Mouse (Mus musculus): ENCODE measurements at regions not wholly inside any gene's neighbourhood (a gene's known extent, or its start where the extent isn't known, plus 50 kb on each side); places are given as distances from the start of the nearest gene placed in this dataset.
"Not testable (repeated sequence)": the region's sequence is repeated elsewhere in the genome, so short reads cannot be mapped to it uniquely, and the experiment has no call there.

DNA sequence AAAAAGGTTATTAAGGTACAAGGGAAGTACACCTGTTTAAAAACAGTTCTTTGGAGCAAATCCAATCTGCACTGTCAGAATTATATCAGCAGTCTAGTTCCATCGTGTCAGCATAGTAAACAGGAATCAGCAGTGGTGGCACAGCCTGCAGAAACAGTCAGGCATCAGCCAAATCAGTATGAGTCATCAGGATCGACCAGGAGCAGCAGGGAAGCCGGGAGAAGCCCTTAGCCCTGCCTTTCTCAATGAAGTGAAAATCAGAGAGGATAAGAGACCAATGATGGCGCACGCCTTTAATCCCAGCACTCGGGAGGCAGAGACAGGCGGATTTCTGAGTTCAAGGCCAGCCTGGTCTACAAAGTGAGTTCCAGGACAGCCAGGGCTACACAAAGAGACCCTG lies 118.3 kb upstream of the Gnai1 start:
- H3K4me2 ChIP-seq (ENCODE audit: low read depth) = no peak overlapping the region
- TF ChIP-seq EP300 (IDR thresholded peaks at IDR 0.05; ENCODE audit: low read depth) (no peak), CTCF (IDR thresholded peaks at IDR 0.05; ENCODE audit: low read depth) (no peak)
- H3K9me3 ChIP-seq (ENCODE audit: control insufficient read depth, low read length) = no peaks in the 10 kb centered on the region
- H3K9ac ChIP-seq (replicated peaks) = no peak overlapping the region
- H3K27me3 ChIP-seq (ENCODE audit: control insufficient read depth, insufficient read depth, low read length) = no peaks in the 10 kb centered on the region
- DNase-seq (ENCODE audit: low read depth in 3 of 3, low spot score in 3 of 3) (no peak), ATAC-seq (ENCODE audit: insufficient read depth) (no peak)
- 58% methylated on average over 7 of the region's 7 CpGs for whole genome bisulfite sequencing (ENCODE audit: insufficient replicate concordance)
- H3K4me3 ChIP-seq (ENCODE audit: insufficient read depth in 1 of 2, low read depth in 2 of 2, low read length in 2 of 2) = no peak overlapping the region
- no peaks in the 10 kb centered on the region for H3K4me1 ChIP-seq (replicated peaks; ENCODE audit: control insufficient read depth in 2 of 2, insufficient read depth in 2 of 2, low read length in 1 of 2)
- H3K27ac ChIP-seq = no peak overlapping the region
- H3K36me3 ChIP-seq (replicated peaks; ENCODE audit: control insufficient read depth, insufficient read depth, low read depth) = no peaks in the 10 kb centered on the region

DNA sequence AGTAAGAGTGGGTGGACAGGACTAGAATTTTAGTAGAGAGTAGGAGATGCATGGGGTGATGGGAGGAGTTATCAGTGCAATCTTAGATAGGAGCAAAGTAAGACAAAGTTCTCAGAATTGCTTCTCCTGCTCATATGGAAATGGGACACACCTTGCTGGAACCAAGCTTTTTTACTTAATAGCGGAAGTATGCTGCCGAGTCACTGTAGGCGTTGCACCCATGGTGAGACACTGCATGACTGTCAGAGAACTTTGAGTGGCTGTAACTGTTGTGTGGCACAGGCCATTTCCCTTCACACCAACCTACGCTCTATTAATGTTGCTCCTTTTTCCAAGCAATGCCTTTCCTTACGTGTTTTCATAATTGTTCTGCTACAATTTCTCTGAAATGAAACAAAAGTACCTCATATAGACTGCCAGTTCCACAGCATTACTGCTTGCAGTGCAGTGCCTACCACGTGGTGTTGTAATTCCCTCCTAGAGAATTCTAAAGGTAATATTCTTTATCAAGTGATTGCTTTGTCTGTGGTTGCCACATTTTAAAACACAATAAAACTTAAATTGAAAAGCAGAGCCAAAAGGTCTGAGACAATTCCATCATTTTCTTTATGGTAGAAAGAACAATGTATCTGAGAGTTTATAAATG lies 117.3 kb upstream of the Gnai1 start:
- Histone ChIP-seq H3K4me2 (ENCODE audit: low read depth) (no peak overlapping the region), H3K36me3 (replicated peaks; ENCODE audit: control insufficient read depth, insufficient read depth, low read depth) (no peaks in the 10 kb centered on the region), H3K27ac (no peak overlapping the region), H3K4me1 (replicated peaks; ENCODE audit: control insufficient read depth in 2 of 2, insufficient read depth in 2 of 2, low read length in 1 of 2) (no peaks in the 10 kb centered on the region), H3K9me3 (ENCODE audit: control insufficient read depth, low read length) (no peaks in the 10 kb centered on the region), H3K4me3 (ENCODE audit: insufficient read depth in 1 of 2, low read depth in 2 of 2, low read length in 2 of 2) (no peak overlapping the region), H3K27me3 (ENCODE audit: control insufficient read depth, insufficient read depth, low read length) (no peaks in the 10 kb centered on the region), H3K9ac (replicated peaks) (no peak overlapping the region)
- 65% methylated on average over 6 of the region's 6 CpGs for WGBS (ENCODE audit: insufficient replicate concordance)
- no peak for DNase-seq (ENCODE audit: low read depth in 3 of 3, low spot score in 3 of 3)
- no peak for TF ChIP-seq CTCF (IDR thresholded peaks at IDR 0.05; ENCODE audit: low read depth)
- TF ChIP-seq EP300 (IDR thresholded peaks at IDR 0.05; ENCODE audit: low read depth) = no peak
- ATAC-seq (ENCODE audit: insufficient read depth) = no peak

DNA sequence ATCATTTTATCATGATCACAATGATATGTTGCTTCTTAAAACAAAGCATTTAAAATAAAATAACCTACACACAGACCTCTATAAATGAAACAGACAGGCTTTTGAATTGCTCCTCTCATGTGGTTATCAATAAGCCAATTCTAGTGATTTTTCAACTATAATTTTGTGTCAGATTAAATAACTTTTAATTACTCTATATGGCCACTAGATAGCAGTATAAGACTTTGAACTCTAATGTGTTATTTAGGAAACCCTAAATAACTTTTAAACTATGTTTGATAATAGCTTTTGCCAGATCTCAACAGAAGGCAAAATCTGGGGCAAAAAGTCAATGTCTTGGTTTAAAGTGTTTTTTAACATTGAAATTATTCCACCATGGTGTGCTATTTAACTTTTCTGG lies 112.0 kb upstream of the Gnai1 start:
- Histone ChIP-seq H3K27me3 (ENCODE audit: control insufficient read depth, insufficient read depth, low read length) (no peaks in the 10 kb centered on the region), H3K4me2 (ENCODE audit: low read depth) (no peak overlapping the region), H3K36me3 (replicated peaks; ENCODE audit: control insufficient read depth, insufficient read depth, low read depth) (no peaks in the 10 kb centered on the region), H3K9ac (replicated peaks) (no peak overlapping the region), H3K4me3 (ENCODE audit: insufficient read depth in 1 of 2, low read depth in 2 of 2, low read length in 2 of 2) (no peak overlapping the region), H3K9me3 (ENCODE audit: control insufficient read depth, low read length) (no peaks in the 10 kb centered on the region), H3K4me1 (replicated peaks; ENCODE audit: control insufficient read depth in 2 of 2, insufficient read depth in 2 of 2, low read length in 1 of 2) (no peaks in the 10 kb centered on the region), H3K27ac (no peak overlapping the region)
- ATAC-seq (ENCODE audit: insufficient read depth) (no peak), DNase-seq (ENCODE audit: low read depth in 3 of 3, low spot score in 3 of 3) (no peak)
- TF ChIP-seq CTCF (IDR thresholded peaks at IDR 0.05; ENCODE audit: low read depth) (no peak), EP300 (IDR thresholded peaks at IDR 0.05; ENCODE audit: low read depth) (no peak)

DNA sequence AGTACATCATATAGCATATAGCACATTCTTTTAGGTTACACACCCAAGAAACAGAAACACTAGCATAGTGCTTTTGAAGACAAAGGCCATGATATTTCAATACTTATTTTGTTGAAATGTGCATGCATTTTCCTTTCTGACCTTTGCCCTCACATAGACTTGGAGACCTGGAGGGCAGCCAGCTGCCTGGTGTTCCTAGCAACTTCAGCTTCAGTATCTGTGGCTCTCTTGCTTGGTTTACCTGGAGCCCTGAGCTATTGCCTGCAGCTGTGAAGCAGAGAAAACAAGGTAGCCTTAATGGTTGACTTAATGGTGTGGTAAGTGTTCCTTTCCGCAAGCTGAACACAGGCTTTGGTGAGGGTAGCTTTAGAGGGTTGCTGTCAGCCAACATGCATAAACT lies 97.6 kb upstream of the Gnai1 start:
- no peaks in the 10 kb centered on the region for H3K4me1 ChIP-seq (replicated peaks; ENCODE audit: control insufficient read depth in 2 of 2, insufficient read depth in 2 of 2, low read length in 1 of 2)
- no peak for ATAC-seq (ENCODE audit: insufficient read depth)
- no peak overlapping the region for H3K4me3 ChIP-seq (ENCODE audit: insufficient read depth in 1 of 2, low read depth in 2 of 2, low read length in 2 of 2)
- no peak overlapping the region for H3K27ac ChIP-seq
- no peaks in the 10 kb centered on the region for H3K36me3 ChIP-seq (replicated peaks; ENCODE audit: control insufficient read depth, insufficient read depth, low read depth)
- no peak overlapping the region for H3K9ac ChIP-seq (replicated peaks)
- DNase-seq (ENCODE audit: low read depth in 3 of 3, low spot score in 3 of 3) = no peak
- H3K27me3 ChIP-seq (ENCODE audit: control insufficient read depth, insufficient read depth, low read length) = no peaks in the 10 kb centered on the region
- no peak overlapping the region for H3K4me2 ChIP-seq (ENCODE audit: low read depth)
- WGBS (ENCODE audit: insufficient replicate concordance) = 59% methylated on average over 1 of the region's 1 CpGs
- H3K9me3 ChIP-seq (ENCODE audit: control insufficient read depth, low read length) = no peaks in the 10 kb centered on the region
- no peak for TF ChIP-seq CTCF (IDR thresholded peaks at IDR 0.05; ENCODE audit: low read depth)
- TF ChIP-seq EP300 (IDR thresholded peaks at IDR 0.05; ENCODE audit: low read depth) = no peak

DNA sequence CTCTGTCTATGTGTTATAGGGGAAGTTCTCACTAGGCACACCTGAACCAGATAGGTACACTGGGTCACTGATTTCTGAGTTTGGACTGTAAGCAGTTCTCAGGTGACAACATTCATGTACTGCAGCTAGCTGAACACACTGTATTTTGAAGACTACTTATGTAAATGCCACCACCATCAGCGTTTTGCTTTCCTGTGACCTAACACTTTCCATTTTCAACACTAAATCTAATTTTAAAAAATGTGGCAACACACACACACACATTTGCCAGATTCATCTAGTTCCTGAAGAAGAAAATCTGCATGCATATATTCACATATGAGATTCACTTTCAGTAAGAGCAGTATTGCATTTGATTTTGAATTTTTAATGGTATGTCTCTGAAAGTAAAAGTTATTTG lies 96.0 kb upstream of the Gnai1 start:
- Histone ChIP-seq H3K9me3 (ENCODE audit: control insufficient read depth, low read length) (no peaks in the 10 kb centered on the region), H3K4me2 (ENCODE audit: low read depth) (no peak overlapping the region), H3K27me3 (ENCODE audit: control insufficient read depth, insufficient read depth, low read length) (no peaks in the 10 kb centered on the region), H3K27ac (no peak overlapping the region), H3K4me3 (ENCODE audit: insufficient read depth in 1 of 2, low read depth in 2 of 2, low read length in 2 of 2) (no peak overlapping the region), H3K4me1 (replicated peaks; ENCODE audit: control insufficient read depth in 2 of 2, insufficient read depth in 2 of 2, low read length in 1 of 2) (no peaks in the 10 kb centered on the region), H3K9ac (replicated peaks) (no peak overlapping the region), H3K36me3 (replicated peaks; ENCODE audit: control insufficient read depth, insufficient read depth, low read depth) (no peaks in the 10 kb centered on the region)
- ATAC-seq (ENCODE audit: insufficient read depth) (no peak), DNase-seq (ENCODE audit: low read depth in 3 of 3, low spot score in 3 of 3) (no peak)
- TF ChIP-seq EP300 (IDR thresholded peaks at IDR 0.05; ENCODE audit: low read depth) (no peak), CTCF (IDR thresholded peaks at IDR 0.05; ENCODE audit: low read depth) (no peak)
- WGBS (ENCODE audit: insufficient replicate concordance) = 55% methylated on average over 1 of the region's 1 CpGs

DNA sequence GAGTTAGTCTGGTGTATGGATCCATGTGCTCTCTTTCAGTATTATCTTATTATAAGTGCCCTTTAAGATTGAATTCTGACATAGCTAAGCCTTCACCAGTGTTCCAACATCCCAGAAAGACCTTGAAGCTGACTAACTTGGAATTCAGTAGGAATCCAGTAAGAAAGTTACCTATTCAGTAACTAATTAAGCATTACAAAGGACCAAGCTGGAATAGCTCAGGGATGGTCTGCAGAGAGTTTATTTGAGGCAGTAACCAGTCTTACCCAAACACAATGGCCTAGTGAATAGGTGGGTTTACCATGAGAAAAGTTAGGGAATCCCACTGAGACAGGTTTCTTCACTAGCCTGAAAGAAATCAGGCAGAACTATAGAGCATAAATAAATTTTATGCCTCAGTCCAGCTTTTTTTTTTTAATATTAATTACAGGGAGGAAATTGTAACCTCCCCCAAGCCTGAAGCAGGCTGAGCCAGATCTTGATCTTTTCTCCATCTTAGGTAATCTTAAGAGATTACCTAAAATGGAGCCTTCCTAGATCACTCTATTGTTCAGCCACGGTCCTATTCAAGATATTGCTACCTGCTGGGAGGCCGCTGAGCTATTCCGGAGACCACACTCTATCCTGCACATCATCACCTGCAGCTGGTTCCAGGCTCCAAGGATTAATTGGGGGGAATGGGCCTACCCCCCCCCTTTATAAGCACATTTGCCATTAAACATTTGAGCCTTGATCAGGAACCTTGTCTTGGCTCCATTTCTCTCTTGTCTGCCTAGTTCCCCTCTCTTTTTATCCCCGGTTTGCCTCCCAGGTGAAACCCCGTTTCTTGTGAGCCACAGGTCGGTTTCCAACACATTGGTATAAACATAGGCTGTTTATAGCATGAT lies 93.0 kb upstream of the Gnai1 start:
- DNase-seq (ENCODE audit: low read depth in 3 of 3, low spot score in 3 of 3); H3K4me2 ChIP-seq (ENCODE audit: low read depth); H3K27me3 ChIP-seq (ENCODE audit: control insufficient read depth, insufficient read depth, low read length); H3K4me1 ChIP-seq (replicated peaks; ENCODE audit: control insufficient read depth in 2 of 2, insufficient read depth in 2 of 2, low read length in 1 of 2); H3K9ac ChIP-seq (replicated peaks); H3K4me3 ChIP-seq (ENCODE audit: insufficient read depth in 1 of 2, low read depth in 2 of 2, low read length in 2 of 2); ATAC-seq (ENCODE audit: insufficient read depth); H3K27ac ChIP-seq; H3K36me3 ChIP-seq (replicated peaks; ENCODE audit: control insufficient read depth, insufficient read depth, low read depth); H3K9me3 ChIP-seq (ENCODE audit: control insufficient read depth, low read length): not testable (repeated sequence)
- 50% methylated on average over 6 of the region's 6 CpGs for WGBS (ENCODE audit: insufficient replicate concordance)
